Mouse (Mus musculus) erythroblast, adult 5-6 weeks (primary cell): ENCODE results near the gene 1700008O03Rik. TPM values are rescaled to one million over a fixed set of nuclear protein-coding genes. Genes with fewer than 3 reads are reported as not detected.

Source experiments
- ATAC-seq: replicated peaks from 2 replicates; pipeline ENCODE4 v1.8.0; 2016; ENCODE audit warnings: moderate number of reproducible peaks, mild to moderate bottlenecking, moderate TSS enrichment, inconsistent platforms; ENCODE audit not compliant: poor library complexity, low FRiP score, severe bottlenecking
- total RNA-seq, 2 experiments: library from RNA; stranded (forward) in 1 of 2; stranded (reverse) in 1 of 2; fragments of 150-400 nt in 1 of 2; fragments of 200-764, 138-1000 nt in 1 of 2; gene quantifications; 2 replicates each; pipeline versions ENCODE4 v1.2.3 to v1.2.4; 2015 to 2017; ENCODE audit warnings: low replicate concordance in 2 of 2

1700008O03Rik gene
- total RNA-seq, 2 experiments from 2014 or later = not detected

GRCm38 (mm10) chr7:44311713-44312304 lies 73.8 kb downstream of the 1700008O03Rik start:
- ATAC-seq = no peak

GRCm38 (mm10) chr7:44310878-44311712 lies 74.5 kb downstream of the 1700008O03Rik start:
- no peak for ATAC-seq

- no peak for ATAC-seq
These were observed 75.2 kb downstream of the 1700008O03Rik start for GRCm38 (mm10) chr7:44310285-44310877.

Other genes with a start within 250 kb of the 1700008O03Rik start
- gene Klk1b16, start 249.1 kb downstream of the 1700008O03Rik start, total RNA-seq (2015; ENCODE audit: low replicate concordance) = not detected in 2 replicates
- not detected in 2 replicates for gene Klk1b16, start 249.1 kb downstream of the 1700008O03Rik start, total RNA-seq (2017; ENCODE audit: low replicate concordance)
- not detected in 2 replicates for gene Klk1b24, start 197.6 kb downstream of the 1700008O03Rik start, total RNA-seq (2015; ENCODE audit: low replicate concordance)
- gene Klk1b24, start 197.6 kb downstream of the 1700008O03Rik start, total RNA-seq (2017; ENCODE audit: low replicate concordance) = not detected in 2 replicates
- gene Klk1b3, start 187.6 kb downstream of the 1700008O03Rik start, total RNA-seq (2015; ENCODE audit: low replicate concordance) = not detected in 2 replicates
- gene Klk1b3, start 187.6 kb downstream of the 1700008O03Rik start, total RNA-seq (2017; ENCODE audit: low replicate concordance) = not detected in 2 replicates
- not detected in 2 replicates for gene Klk1b4, start 178.4 kb downstream of the 1700008O03Rik start, total RNA-seq (2015; ENCODE audit: low replicate concordance)
- not detected in 2 replicates for gene Klk1b4, start 178.4 kb downstream of the 1700008O03Rik start, total RNA-seq (2017; ENCODE audit: low replicate concordance)
- not detected in 2 replicates for gene Klk1b5, start 169.9 kb downstream of the 1700008O03Rik start, total RNA-seq (2015; ENCODE audit: low replicate concordance)
- not detected in 2 replicates for gene Klk1b5, start 169.9 kb downstream of the 1700008O03Rik start, total RNA-seq (2017; ENCODE audit: low replicate concordance)
- gene Klk1, start 160.5 kb downstream of the 1700008O03Rik start, total RNA-seq (2015; ENCODE audit: low replicate concordance) = not detected in 2 replicates
- gene Klk1, start 160.5 kb downstream of the 1700008O03Rik start, total RNA-seq (2017; ENCODE audit: low replicate concordance) = not detected in 2 replicates
- gene Gm36864, start 149.6 kb downstream of the 1700008O03Rik start, total RNA-seq (2015; ENCODE audit: low replicate concordance) = not detected in 2 replicates
- gene Gm36864, start 149.6 kb downstream of the 1700008O03Rik start, total RNA-seq (2017; ENCODE audit: low replicate concordance) = not detected in 2 replicates
- gene 1700028J19Rik, start 139.1 kb downstream of the 1700008O03Rik start, total RNA-seq (2015; ENCODE audit: low replicate concordance) = not detected in 2 replicates
- gene 1700028J19Rik, start 139.1 kb downstream of the 1700008O03Rik start, total RNA-seq (2017; ENCODE audit: low replicate concordance) = 0.70 TPM in 1 of 2 replicates, not detected in the other
- 8.2 and 9.8 TPM in 2 replicates for gene 2410002F23Rik, start 139.1 kb downstream of the 1700008O03Rik start, total RNA-seq (2015; ENCODE audit: low replicate concordance)
- 5.6 and 7.8 TPM in 2 replicates for gene 2410002F23Rik, start 139.1 kb downstream of the 1700008O03Rik start, total RNA-seq (2017; ENCODE audit: low replicate concordance)
- not detected in 2 replicates for gene Acp4, start 128.4 kb downstream of the 1700008O03Rik start, total RNA-seq (2015; ENCODE audit: low replicate concordance)
- not detected in 2 replicates for gene Acp4, start 128.4 kb downstream of the 1700008O03Rik start, total RNA-seq (2017; ENCODE audit: low replicate concordance)
- gene Gm15517, start 124.4 kb downstream of the 1700008O03Rik start, total RNA-seq (2015; ENCODE audit: low replicate concordance) = not detected in 2 replicates
- gene Gm15517, start 124.4 kb downstream of the 1700008O03Rik start, total RNA-seq (2017; ENCODE audit: low replicate concordance) = not detected in 2 replicates
- 0.19 and 0.63 TPM in 2 replicates for gene Clec11a, start 78.9 kb downstream of the 1700008O03Rik start, total RNA-seq (2015; ENCODE audit: low replicate concordance)
- 0.28 and 1.0 TPM in 2 replicates for gene Clec11a, start 78.9 kb downstream of the 1700008O03Rik start, total RNA-seq (2017; ENCODE audit: low replicate concordance)
- gene Shank1, start 75.6 kb downstream of the 1700008O03Rik start, total RNA-seq (2015; ENCODE audit: low replicate concordance) = not detected in 2 replicates
- gene Shank1, start 75.6 kb downstream of the 1700008O03Rik start, total RNA-seq (2017; ENCODE audit: low replicate concordance) = not detected in 2 replicates
- gene Syt3, start 1.7 kb downstream of the 1700008O03Rik start, total RNA-seq (2015; ENCODE audit: low replicate concordance) = not detected in 2 replicates
- gene Syt3, start 1.7 kb downstream of the 1700008O03Rik start, total RNA-seq (2017; ENCODE audit: low replicate concordance) = not detected in 2 replicates
- gene Lrrc4b, start 43.2 kb upstream of the 1700008O03Rik start, total RNA-seq (2015; ENCODE audit: low replicate concordance) = not detected in 2 replicates
- not detected in 2 replicates for gene Lrrc4b, start 43.2 kb upstream of the 1700008O03Rik start, total RNA-seq (2017; ENCODE audit: low replicate concordance)
- gene Aspdh, start 79.6 kb upstream of the 1700008O03Rik start, total RNA-seq (2015; ENCODE audit: low replicate concordance) = not detected in 2 replicates
- gene Aspdh, start 79.6 kb upstream of the 1700008O03Rik start, total RNA-seq (2017; ENCODE audit: low replicate concordance) = not detected in 2 replicates
- gene Josd2, start 82.2 kb upstream of the 1700008O03Rik start, total RNA-seq (2015; ENCODE audit: low replicate concordance) = 6.7 and 43.7 TPM in 2 replicates
- gene Josd2, start 82.2 kb upstream of the 1700008O03Rik start, total RNA-seq (2017; ENCODE audit: low replicate concordance) = 33.7 and 59.7 TPM in 2 replicates
- 17.9 and 19.2 TPM in 2 replicates for gene Emc10, start 110.7 kb upstream of the 1700008O03Rik start, total RNA-seq (2015; ENCODE audit: low replicate concordance)
- gene Emc10, start 110.7 kb upstream of the 1700008O03Rik start, total RNA-seq (2017; ENCODE audit: low replicate concordance) = 12.4 and 13.4 TPM in 2 replicates
- gene Fam71e1, start 110.8 kb upstream of the 1700008O03Rik start, total RNA-seq (2015; ENCODE audit: low replicate concordance) = not detected in 2 replicates
- not detected in 2 replicates for gene Fam71e1, start 110.8 kb upstream of the 1700008O03Rik start, total RNA-seq (2017; ENCODE audit: low replicate concordance)
- gene Mybpc2, start 138.8 kb upstream of the 1700008O03Rik start, total RNA-seq (2015; ENCODE audit: low replicate concordance) = not detected in 2 replicates
- gene Mybpc2, start 138.8 kb upstream of the 1700008O03Rik start, total RNA-seq (2017; ENCODE audit: low replicate concordance) = not detected in 2 replicates
- 1.7 and 1.9 TPM in 2 replicates for gene Spib, start 146.3 kb upstream of the 1700008O03Rik start, total RNA-seq (2015; ENCODE audit: low replicate concordance)
- 1.9 and 2.6 TPM in 2 replicates for gene Spib, start 146.3 kb upstream of the 1700008O03Rik start, total RNA-seq (2017; ENCODE audit: low replicate concordance)
- 21.3 and 26.5 TPM in 2 replicates for gene Pold1, start 163.0 kb upstream of the 1700008O03Rik start, total RNA-seq (2015; ENCODE audit: low replicate concordance)
- gene Pold1, start 163.0 kb upstream of the 1700008O03Rik start, total RNA-seq (2017; ENCODE audit: low replicate concordance) = 16.2 and 29.3 TPM in 2 replicates
- gene Nr1h2, start 168.1 kb upstream of the 1700008O03Rik start, total RNA-seq (2015; ENCODE audit: low replicate concordance) = 34.4 and 41.8 TPM in 2 replicates
- gene Nr1h2, start 168.1 kb upstream of the 1700008O03Rik start, total RNA-seq (2017; ENCODE audit: low replicate concordance) = 32.0 and 41.0 TPM in 2 replicates
- 66.9 TPM in 2 replicates for gene Napsa, start 186.6 kb upstream of the 1700008O03Rik start, total RNA-seq (2015; ENCODE audit: low replicate concordance)
- gene Napsa, start 186.6 kb upstream of the 1700008O03Rik start, total RNA-seq (2017; ENCODE audit: low replicate concordance) = 18.0 and 26.1 TPM in 2 replicates
- not detected in 2 replicates for gene Kcnc3, start 204.8 kb upstream of the 1700008O03Rik start, total RNA-seq (2015; ENCODE audit: low replicate concordance)
- 0.42 TPM in 1 of 2 replicates, not detected in the other for gene Kcnc3, start 204.8 kb upstream of the 1700008O03Rik start, total RNA-seq (2017; ENCODE audit: low replicate concordance)